Mouse (Mus musculus) heart, embryonic 13.5 days (tissue): Measurements from ENCODE around the gene Rptor. TPM values are rescaled to one million over a fixed set of nuclear protein-coding genes. Genes with fewer than 3 reads are reported as not detected.
A peak's percentile ranks its signal among the peaks of the same experiment; 100 is the strongest.

ENCODE experiments used
- ATAC-seq: fragments of 200-750 bp; cut with Nextera tagmentation; 2 replicates; pipeline ENCODE4 v1.8.0; 2017; ENCODE audit warnings: moderate TSS enrichment; ENCODE audit not compliant: insufficient number of reproducible peaks, low FRiP score, low TSS enrichment; ENCODE audit errors: extremely low read depth
- H3K27ac ChIP-seq: fragments of 300-500 bp; sonication (generic); replicated peaks from 2 replicates; pipeline ENCODE4 v1.5.1; 2015; ENCODE audit warnings: moderate library complexity, mild to moderate bottlenecking, inconsistent platforms
- H3K27me3 ChIP-seq: fragments of 300-500 bp; sonication (generic); replicated peaks from 2 replicates; pipeline ENCODE4 v1.6.1; 2015; ENCODE audit warnings: mild to moderate bottlenecking, inconsistent platforms
- H3K36me3 ChIP-seq: fragments of 300-500 bp; sonication (generic); 2 replicates; pipeline ENCODE4 v1.6.1; 2015; ENCODE audit warnings: mild to moderate bottlenecking, inconsistent platforms
- H3K4me1 ChIP-seq: fragments of 300-500 bp; sonication (generic); 2 replicates; pipeline ENCODE4 v1.6.1; 2015; ENCODE audit warnings: inconsistent platforms
- H3K4me2 ChIP-seq: fragments of 300-500 bp; sonication (generic); 2 replicates; pipeline ENCODE4 v1.6.1; 2015; ENCODE audit warnings: inconsistent platforms, mild to moderate bottlenecking, moderate library complexity
- H3K4me3 ChIP-seq: fragments of 300-500 bp; sonication (generic); 2 replicates; pipeline ENCODE4 v1.5.1; 2015; ENCODE audit warnings: moderate library complexity, mild to moderate bottlenecking, inconsistent platforms
- H3K9ac ChIP-seq: fragments of 300-500 bp; sonication (generic); 2 replicates; pipeline ENCODE4 v1.6.1; 2015; ENCODE audit warnings: inconsistent platforms, mild to moderate bottlenecking, moderate library complexity
- H3K9me3 ChIP-seq: fragments of 300-500 bp; sonication (generic); 2 replicates; pipeline ENCODE4 v1.6.1; 2016; ENCODE audit warnings: inconsistent platforms
- WGBS: fragments of 180-500 bp; shearing (Covaris S2); methylation state at CpG from one replicate; pipeline ENCODE4 v1.1.7; 2015; ENCODE audit warnings: mixed read lengths; 5-methylcytosine and 5-hydroxymethylcytosine counted together
- polyA plus RNA-seq: library from polyadenylated mRNA; unstranded; fragments of >200 nt; fragmentation: Nextera tagmentation; extraction: Ambion mirVana; gene quantifications from 2 replicates; pipeline ENCODE4 v1.2.1, GENCODE M21; 2015

Rptor gene
- polyA plus RNA-seq, 1 experiment from 2014 or later, result 7.0 TPM

DNA sequence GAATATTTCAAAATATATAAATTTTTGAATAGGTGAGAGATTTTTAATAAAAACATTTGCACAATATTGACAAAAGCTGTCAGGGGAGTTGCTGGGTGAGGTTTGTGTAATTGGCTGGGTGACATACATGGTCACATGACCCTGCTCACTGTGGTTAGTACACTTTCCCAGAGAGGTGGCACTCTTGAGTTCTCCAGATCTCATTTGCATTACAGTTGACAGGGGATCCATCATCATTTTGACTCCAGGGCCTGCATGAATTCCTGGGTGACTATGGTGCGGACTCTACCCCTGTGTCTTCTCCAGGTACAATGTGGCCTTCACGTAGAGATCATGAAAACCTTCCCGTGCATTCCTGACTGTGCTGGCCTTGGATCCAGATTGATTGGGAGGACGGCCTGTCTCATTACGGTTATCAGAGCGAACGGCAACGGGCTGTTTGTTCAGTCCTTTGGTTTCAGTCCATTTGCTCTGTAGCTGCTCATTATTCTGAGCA, 183.7 kb downstream of the Rptor start:
- Histone ChIP-seq H3K36me3 (peaks cover 7% of the 10 kb centered on the region; the same call in 1 of the 2 replicates), H3K9ac (no peak overlapping the region), H3K27me3 (no peaks in the 10 kb centered on the region), H3K9me3 (no peaks in the 10 kb centered on the region), H3K4me3 (no peak overlapping the region), H3K27ac (no peak overlapping the region), H3K4me1 (peaks cover 24% of the 10 kb centered on the region), H3K4me2 (no peak overlapping the region)
- 79% methylated on average over 8 of the region's 8 CpGs for WGBS
- ATAC-seq, result no peak

DNA sequence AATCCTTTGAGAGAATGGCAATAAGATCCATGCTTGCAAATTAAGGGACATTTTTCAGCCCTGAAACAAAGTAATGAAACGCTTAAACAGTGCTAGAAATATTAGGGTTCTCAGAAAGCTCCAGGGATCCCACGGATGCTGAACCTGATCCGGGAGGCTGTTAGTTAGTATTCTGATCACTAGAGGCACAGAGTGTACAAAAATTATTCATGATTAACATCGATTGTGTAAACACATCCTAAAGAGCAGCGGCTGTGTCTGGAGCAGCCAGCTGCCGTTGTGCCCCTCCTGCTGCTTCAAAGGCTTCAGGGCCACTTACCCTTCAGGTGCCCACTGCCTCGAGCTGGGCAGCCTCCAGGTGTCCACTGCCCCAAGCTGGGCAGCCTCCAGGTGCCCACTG, 185.8 kb downstream of the Rptor start:
- WGBS, result 83% methylated on average over 7 of the region's 7 CpGs
- no peak for ATAC-seq
- Histone ChIP-seq H3K4me1 (peaks cover 33% of the 10 kb centered on the region), H3K4me2 (no peak overlapping the region), H3K27me3 (no peaks in the 10 kb centered on the region), H3K9ac (no peak overlapping the region), H3K27ac (no peak overlapping the region), H3K4me3 (no peak overlapping the region), H3K36me3 (no peaks in the 10 kb centered on the region), H3K9me3 (no peaks in the 10 kb centered on the region)

DNA sequence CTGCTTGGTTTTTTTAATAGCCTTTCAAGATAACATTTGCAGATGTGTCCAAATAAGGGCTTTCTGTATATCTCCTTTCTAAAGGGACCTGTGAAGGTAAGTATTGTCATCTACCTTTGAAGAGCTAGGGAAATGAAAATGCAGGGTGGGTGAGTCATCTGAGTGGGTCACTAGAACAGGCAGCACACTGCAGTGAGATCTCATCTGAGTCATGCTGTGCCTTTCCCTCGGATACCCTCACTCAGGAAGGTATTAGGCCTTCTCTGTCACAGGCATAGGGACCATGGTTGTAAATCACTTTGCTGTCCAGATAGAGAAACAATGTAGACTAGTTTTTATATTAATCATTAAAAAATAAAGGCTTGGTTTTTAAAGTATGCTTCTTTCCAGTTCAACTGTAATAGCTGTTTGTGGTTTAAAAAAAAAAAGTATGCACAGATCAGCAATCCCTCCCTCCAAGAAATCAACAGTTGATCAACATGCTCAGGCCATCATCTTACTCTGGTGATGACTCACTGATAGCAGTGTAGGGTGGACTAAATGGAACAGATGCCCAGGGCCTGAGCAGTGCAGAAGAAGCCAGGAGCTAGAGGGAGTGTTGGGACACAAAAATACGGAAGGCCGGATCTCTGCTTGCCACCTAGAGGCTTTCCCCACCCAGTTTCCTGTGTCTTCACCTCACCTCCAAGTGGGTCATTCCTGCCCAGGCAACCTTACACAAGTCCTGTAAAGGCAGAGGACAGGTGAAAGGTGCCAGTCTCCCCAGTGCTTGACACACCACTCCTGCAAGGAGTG, 186.4 kb downstream of the Rptor start:
- Histone ChIP-seq H3K9me3 (no peaks in the 10 kb centered on the region), H3K4me1 (peaks cover 34% of the 10 kb centered on the region), H3K27ac (no peak overlapping the region), H3K9ac (no peak overlapping the region), H3K27me3 (no peaks in the 10 kb centered on the region), H3K4me3 (no peak overlapping the region), H3K36me3 (no peaks in the 10 kb centered on the region), H3K4me2 (no peak overlapping the region)
- no peak for ATAC-seq
- 56% methylated on average over 3 of the region's 3 CpGs for WGBS

- no peaks in the 10 kb centered on the region for H3K27me3 ChIP-seq
- no peak overlapping the region for H3K4me3 ChIP-seq
- no peaks in the 10 kb centered on the region for H3K36me3 ChIP-seq
- H3K4me1 ChIP-seq, result peaks cover 39% of the 10 kb centered on the region
- H3K27ac ChIP-seq, result no peak overlapping the region
- H3K9ac ChIP-seq, result no peak overlapping the region
- no peak for ATAC-seq
- no peak overlapping the region for H3K4me2 ChIP-seq
- no peaks in the 10 kb centered on the region for H3K9me3 ChIP-seq
- WGBS, result 79% methylated on average over 10 of the region's 10 CpGs
These were observed 189.3 kb downstream of the Rptor start for GRCm38 (mm10) chr11:119791923-119792564.

DNA sequence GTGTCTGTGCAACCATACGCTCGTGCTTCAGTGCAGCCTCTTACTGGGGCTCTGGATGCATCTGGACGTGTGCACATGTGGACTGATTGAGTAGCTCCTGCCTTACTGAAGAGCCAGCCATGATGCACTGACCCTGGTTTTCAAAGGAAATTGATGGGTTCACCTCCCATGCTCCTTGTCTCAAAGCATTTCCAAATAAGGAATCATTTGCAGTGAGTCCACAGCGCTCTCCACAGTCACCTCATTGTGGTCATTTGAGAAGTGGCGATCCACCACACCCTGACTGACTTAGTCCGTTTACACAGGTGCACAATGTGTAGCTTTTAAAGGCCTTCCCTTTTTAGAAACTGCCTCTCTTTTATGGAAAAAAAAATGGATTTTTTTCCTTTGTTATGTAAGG, 190.7 kb downstream of the Rptor start:
- Histone ChIP-seq H3K9me3 (no peaks in the 10 kb centered on the region), H3K4me2 (no peak overlapping the region), H3K27me3 (no peaks in the 10 kb centered on the region), H3K4me1 (peaks cover 40% of the 10 kb centered on the region), H3K36me3 (no peaks in the 10 kb centered on the region), H3K4me3 (no peak overlapping the region), H3K9ac (no peak overlapping the region), H3K27ac (no peak overlapping the region)
- ATAC-seq, result no peak
- 64% methylated on average over 6 of the region's 6 CpGs for WGBS

- no peaks in the 10 kb centered on the region for H3K9me3 ChIP-seq
- no peaks in the 10 kb centered on the region for H3K27me3 ChIP-seq
- H3K4me2 ChIP-seq, result no peak overlapping the region
- WGBS, result 93% methylated on average over 1 of the region's 1 CpGs
- no peak overlapping the region for H3K27ac ChIP-seq
- H3K36me3 ChIP-seq, result peaks cover 4% of the 10 kb centered on the region; the same call in 1 of the 2 replicates
- ATAC-seq, result no peak
- H3K4me3 ChIP-seq, result no peak overlapping the region
- H3K4me1 ChIP-seq, result peaks cover 40% of the 10 kb centered on the region
- no peak overlapping the region for H3K9ac ChIP-seq
These were observed 191.3 kb downstream of the Rptor start for GRCm38 (mm10) chr11:119794020-119794419.

DNA sequence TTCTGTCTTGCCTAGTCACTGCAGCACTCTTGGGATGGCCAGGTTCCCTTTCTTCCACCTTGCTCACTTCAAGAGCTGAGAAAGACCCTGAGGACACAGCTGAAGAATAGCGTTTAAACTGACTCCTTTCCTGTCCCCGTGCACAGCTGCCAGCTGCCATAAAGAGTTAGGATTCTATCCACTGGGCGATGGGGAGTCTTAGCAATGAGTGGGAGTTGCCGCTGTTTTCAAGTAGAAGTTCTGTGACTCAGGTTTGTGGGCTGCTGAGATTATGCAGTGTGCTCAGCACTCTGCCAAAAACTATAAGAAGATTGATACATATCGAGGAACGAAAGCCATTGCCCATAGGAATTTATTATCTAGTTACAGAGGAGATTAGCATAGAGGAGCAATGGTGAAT, 192.0 kb downstream of the Rptor start:
- Histone ChIP-seq H3K36me3 (peaks cover 7% of the 10 kb centered on the region), H3K27me3 (no peaks in the 10 kb centered on the region), H3K9me3 (no peaks in the 10 kb centered on the region), H3K9ac (no peak overlapping the region), H3K4me2 (no peak overlapping the region), H3K4me3 (no peak overlapping the region), H3K4me1 (peaks cover 35% of the 10 kb centered on the region), H3K27ac (no peak overlapping the region)
- ATAC-seq, result no peak
- 73% methylated on average over 6 of the region's 6 CpGs for WGBS

DNA sequence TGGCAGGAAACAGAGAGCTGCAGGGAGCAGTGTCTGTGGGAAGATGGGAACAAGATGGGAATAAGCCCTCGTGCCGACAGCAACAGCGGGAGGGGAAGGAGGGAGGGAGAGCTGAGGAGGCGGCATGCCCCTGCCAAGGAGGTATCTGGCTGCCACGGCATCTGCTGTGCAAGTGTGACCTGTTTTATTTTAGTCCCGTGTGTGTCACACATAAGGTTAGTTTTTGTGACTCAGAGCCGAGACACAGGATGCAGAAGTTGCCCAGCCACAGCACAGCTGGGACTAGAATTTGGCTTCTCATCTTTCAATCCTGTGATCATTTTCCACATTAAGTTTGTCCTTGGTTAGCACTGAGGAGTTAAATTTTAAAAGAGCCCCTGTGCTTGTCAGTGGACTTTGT, 193.7 kb downstream of the Rptor start:
- 0 out of 2 replicates have a peak overlapping the region, but pooled peaks have one; percentile 40 for H3K9ac ChIP-seq
- H3K4me2 ChIP-seq, result no peak overlapping the region
- peaks cover 20% of the 10 kb centered on the region for H3K36me3 ChIP-seq
- no peak for ATAC-seq
- no peaks in the 10 kb centered on the region for H3K9me3 ChIP-seq
- no peak overlapping the region for H3K4me3 ChIP-seq
- no peak overlapping the region for H3K27ac ChIP-seq
- no peaks in the 10 kb centered on the region for H3K27me3 ChIP-seq
- peaks cover 34% of the 10 kb centered on the region for H3K4me1 ChIP-seq
- 20% methylated on average over 7 of the region's 7 CpGs for WGBS

- Histone ChIP-seq H3K27ac (no peak overlapping the region), H3K36me3 (peaks cover 20% of the 10 kb centered on the region), H3K9me3 (no peaks in the 10 kb centered on the region), H3K27me3 (no peaks in the 10 kb centered on the region), H3K4me3 (no peak overlapping the region), H3K4me1 (peaks cover 34% of the 10 kb centered on the region), H3K4me2 (no peak overlapping the region), H3K9ac (no peak overlapping the region)
- ATAC-seq, result no peak
- 70% methylated on average over 7 of the region's 7 CpGs for WGBS
These were observed 194.1 kb downstream of the Rptor start for GRCm38 (mm10) chr11:119796846-119797245.

DNA sequence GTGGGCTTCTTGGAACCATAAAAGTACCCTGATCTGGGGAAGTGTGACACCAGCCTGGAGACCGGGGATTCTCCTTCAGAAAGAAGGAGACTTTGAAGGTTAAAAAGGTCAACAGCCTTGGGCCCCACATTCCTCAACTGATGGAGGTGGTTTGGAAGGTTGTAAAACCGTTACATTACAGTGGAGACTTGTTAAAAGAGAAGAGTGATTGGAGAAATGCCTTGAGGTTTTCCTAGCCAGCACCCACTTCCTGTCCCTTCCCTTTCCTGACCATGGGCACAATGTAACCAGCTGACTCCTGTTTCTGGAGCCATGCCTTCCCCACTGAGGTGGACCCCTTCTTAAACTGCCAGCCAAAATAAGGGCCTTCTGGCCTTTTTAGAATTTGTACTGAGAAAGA, 196.8 kb downstream of the Rptor start:
- H3K9ac ChIP-seq, result no peak overlapping the region
- no peaks in the 10 kb centered on the region for H3K27me3 ChIP-seq
- 56% methylated on average over 2 of the region's 2 CpGs for WGBS
- ATAC-seq, result no peak
- peaks cover 32% of the 10 kb centered on the region for H3K4me1 ChIP-seq
- H3K27ac ChIP-seq, result no peak overlapping the region
- H3K36me3 ChIP-seq, result peaks cover 28% of the 10 kb centered on the region
- H3K9me3 ChIP-seq, result no peaks in the 10 kb centered on the region
- H3K4me3 ChIP-seq, result no peak overlapping the region
- no peak overlapping the region for H3K4me2 ChIP-seq

GRCm38 (mm10) chr11:119801855-119802254, 199.2 kb downstream of the Rptor start:
- H3K4me3 ChIP-seq, result no peak overlapping the region
- H3K4me1 ChIP-seq, result peaks cover 23% of the 10 kb centered on the region
- no peak overlapping the region for H3K9ac ChIP-seq
- WGBS, result 77% methylated on average over 1 of the region's 1 CpGs
- H3K9me3 ChIP-seq, result no peaks in the 10 kb centered on the region
- no peak overlapping the region for H3K27ac ChIP-seq
- ATAC-seq, result no peak
- H3K36me3 ChIP-seq, result peaks cover 32% of the 10 kb centered on the region
- no peaks in the 10 kb centered on the region for H3K27me3 ChIP-seq
- H3K4me2 ChIP-seq, result no peak overlapping the region
